29 mouse cellular contexts compared by ENCODE assay signal in genomic region chr17:44100486-44100885, GRCm38 (mm10). TPM values are rescaled to one million over a fixed set of nuclear protein-coding genes. Genes with fewer than 3 reads are reported as not detected.
DNase-seq lines count a peak whose midpoint lies in the region; ATAC-seq and TF ChIP-seq lines count a peak whose summit lies in the region.
"Had no signal": no experiment of that assay in that cellular context is flagged by ENCODE, and none has a peak within 500 bp of the region (broad histone marks: within the 10 kb centered on the region; RNA-seq: fewer than 3 reads in every experiment).

No protein-coding gene starts in this region.

- H3K4me2 ChIP-seq in liver, embryonic 15.5 days: no peak overlapping the region; the same call in 1 of the 2 replicates
- H3K4me2 ChIP-seq in lung, postnatal 0 days (replicated peaks; ENCODE audit: low read depth, low read length): peak overlapping the region; percentile 32; the same call in 1 of the 2 replicates
- H3K4me2 ChIP-seq: embryonic facial prominence, embryonic 13.5 days; forebrain, embryonic 12.5 days; forebrain, embryonic 15.5 days; heart, embryonic 13.5 days; hindbrain, embryonic 14.5 days had no signal

- peaks cover 19% of the 10 kb centered on the region for H3K4me1 ChIP-seq in liver, embryonic 15.5 days (replicated peaks)
- peaks cover 4% of the 10 kb centered on the region; the same call in 1 of the 2 replicates for H3K4me1 ChIP-seq in lung, postnatal 0 days (ENCODE audit: insufficient read depth, low read depth, low read length)

- WGBS in liver, embryonic 15.5 days (ENCODE audit: insufficient replicate concordance): 60% methylated on average over 4 of the region's 4 CpGs
- WGBS in lung, postnatal 0 days: 52% methylated on average over 4 of the region's 4 CpGs

- no peak for TF ChIP-seq EP300 in lung, postnatal 0 days (IDR thresholded peaks at IDR 0.05)

- H3K36me3 ChIP-seq in liver, embryonic 15.5 days (replicated peaks): peaks cover 7% of the 10 kb centered on the region
- no peaks in the 10 kb centered on the region for H3K36me3 ChIP-seq in lung, postnatal 0 days (ENCODE audit: insufficient read depth, low read length)
- H3K36me3 ChIP-seq: embryonic facial prominence, embryonic 10.5 days; embryonic facial prominence, embryonic 13.5 days; forebrain, embryonic 12.5 days; heart, embryonic 10.5 days had no signal

- peak overlapping the region; percentile 45; the same call in 1 of the 2 replicates for H3K4me3 ChIP-seq in gastrocnemius, adult 2 months
- no peak overlapping the region for H3K4me3 ChIP-seq in liver, embryonic 15.5 days (replicated peaks)
- H3K4me3 ChIP-seq in lung, postnatal 0 days (ENCODE audit: low read depth, low read length): no peak overlapping the region
- H3K4me3 ChIP-seq: embryonic facial prominence, embryonic 10.5 days; embryonic facial prominence, embryonic 13.5 days; erythroblast, embryonic 14.5 days; forebrain, embryonic 12.5 days; forebrain, embryonic 15.5 days; heart, adult 2 months; heart, embryonic 10.5 days; heart, embryonic 13.5 days had no signal

- H3K27ac ChIP-seq in gastrocnemius, adult 2 months: peak overlapping the region; percentile 36; the same call in 1 of the 2 replicates
- 0 out of 2 replicates have a peak overlapping the region, but pooled peaks have one; percentile 2 for H3K27ac ChIP-seq in liver, embryonic 15.5 days (replicated peaks)
- H3K27ac ChIP-seq in lung, postnatal 0 days (ENCODE audit: low read length): no peak overlapping the region
- H3K27ac ChIP-seq: embryonic facial prominence, embryonic 10.5 days; embryonic facial prominence, embryonic 13.5 days; forebrain, embryonic 12.5 days; forebrain, embryonic 15.5 days; heart, adult 2 months; heart, embryonic 10.5 days; heart, embryonic 13.5 days; hindbrain, embryonic 14.5 days had no signal

- no peak for TF ChIP-seq CTCF in gastrocnemius, adult 2 months (IDR thresholded peaks at IDR 0.05)
- no peak for TF ChIP-seq CTCF in lung, postnatal 0 days (IDR thresholded peaks at IDR 0.05)

- no peak for ATAC-seq in liver, embryonic 15.5 days (ENCODE audit: insufficient read depth)
- ATAC-seq in lung, postnatal 0 days: peak; percentile 76
- ATAC-seq: activated CD4-positive, CD25-positive, alpha-beta regulatory T cell, adult 4 months; forebrain, embryonic 15.5 days had no signal

- intact Hi-C loops in gastrocnemius, adult 2 months (cut with DNase I): no loop called here

- no peaks in the 10 kb centered on the region for H3K9me3 ChIP-seq in liver, embryonic 15.5 days (replicated peaks)
- H3K9me3 ChIP-seq in lung, postnatal 0 days (ENCODE audit: low read length): no peaks in the 10 kb centered on the region
- H3K9me3 ChIP-seq: embryonic facial prominence, embryonic 10.5 days; embryonic facial prominence, embryonic 13.5 days; forebrain, embryonic 12.5 days; forebrain, embryonic 15.5 days; heart, embryonic 10.5 days; heart, embryonic 13.5 days had no signal

- H3K9ac ChIP-seq in liver, embryonic 15.5 days: no peak overlapping the region
- H3K9ac ChIP-seq in lung, postnatal 0 days (replicated peaks; ENCODE audit: low read depth): no peak overlapping the region
- H3K9ac ChIP-seq: embryonic facial prominence, embryonic 13.5 days; forebrain, embryonic 12.5 days; forebrain, embryonic 15.5 days; heart, embryonic 13.5 days; hindbrain, embryonic 14.5 days had no signal

- no peak for DNase-seq in gastrocnemius, adult 2 months
- DNase-seq in gastrocnemius, adult 8-10 months (ENCODE audit: low spot score in 2 of 2): no peak
- no peak for DNase-seq in liver
- DNase-seq in lung, postnatal 0 days (ENCODE audit: low spot score): peak; percentile 59
- no peak for DNase-seq in lung, postnatal 4 days
- DNase-seq in lung, postnatal 25 days (ENCODE audit: low spot score): peak; percentile 33
- no peak for DNase-seq in frontal cortex, postnatal 14 days (ENCODE audit: low spot score in 2 of 2)
- DNase-seq: adrenal gland, adult 8-10 months; adrenal gland, postnatal 25 days; cerebellum, adult 11-12 months; cerebellum, adult 8-10 months; cerebellum, postnatal 10 days; cerebellum, postnatal 36 days; embryo, embryonic 11 days; gastrocnemius, postnatal 10 days; gastrocnemius, postnatal 36 days; heart, postnatal 14 days; heart, postnatal 4 days had no signal

- H3K27me3 ChIP-seq in liver, embryonic 15.5 days: no peaks in the 10 kb centered on the region
- no peaks in the 10 kb centered on the region for H3K27me3 ChIP-seq in lung, postnatal 0 days (replicated peaks; ENCODE audit: insufficient read depth, low read length)
- H3K27me3 ChIP-seq: forebrain, embryonic 12.5 days; forebrain, embryonic 15.5 days; heart, embryonic 13.5 days had no signal

RNA-seq across cellular contexts. Expression of gene Enpp4, which starts 5.1 kb away (rescaled TPM):
- total RNA-seq in gastrocnemius, adult 2 months (2021): 10 to 100 TPM; 34.6 to 41.2 TPM
- total RNA-seq in gastrocnemius, adult 8-10 months (2022): 10 to 100 TPM; 40.0 to 47.4 (median 44.2) TPM
- 4.4 TPM in 2 replicates for polyA plus RNA-seq in liver, embryonic 15.5 days (2015; fragmentation: Nextera tagmentation; extraction: Ambion mirVana)
- polyA plus RNA-seq in lung, postnatal 0 days (2015; fragmentation: Nextera tagmentation; extraction: Ambion mirVana): 8.4 and 9.2 TPM in 2 replicates

RNA-seq across cellular contexts. Expression of gene Enpp5, which starts 21.9 kb away (rescaled TPM):
- total RNA-seq in gastrocnemius, adult 2 months (2021): 1 to 10 TPM; 6.2 to 7.1 TPM
- total RNA-seq in gastrocnemius, adult 8-10 months (2022): 1 to 10 TPM; 7.7 to 9.6 (median 8.8) TPM
- polyA plus RNA-seq in liver, embryonic 15.5 days (2015; fragmentation: Nextera tagmentation; extraction: Ambion mirVana): 7.0 and 8.0 TPM in 2 replicates
- polyA plus RNA-seq in lung, postnatal 0 days (2015; fragmentation: Nextera tagmentation; extraction: Ambion mirVana): 15.3 and 19.4 TPM in 2 replicates

Comparison
In these comparisons a context has a peak if more than half of its experiments do, and no peak if none do; other contexts are left out.
1. DNase-seq: peak in lung, postnatal 0 days (single experiment) and lung, postnatal 25 days (single experiment); none in gastrocnemius, adult 2 months (single experiment), gastrocnemius, adult 8-10 months (0 of 2), liver (single experiment), lung, postnatal 4 days (0 of 2) and frontal cortex, postnatal 14 days (0 of 2).